Mouse (Mus musculus) kidney, adult 2 months (tissue): ENCODE measurements around the gene Palm. TPM values are rescaled to one million over a fixed set of nuclear protein-coding genes. Genes with fewer than 3 reads are reported as not detected.
"Not testable (repeated sequence)": the region's sequence is repeated elsewhere in the genome, so short reads cannot be mapped to it uniquely, and the experiment has no call there.

ENCODE experiments used
- DNase-seq: peaks from one replicate; pipeline ENCODE4 v3.0.0; 2021
- H3K27ac ChIP-seq: fragments of 200-500 bp; 2 replicates; pipeline ENCODE4 v1.5.1; 2012; ENCODE audit warnings: low read depth, low read length, control low read depth, inconsistent platforms; ENCODE audit not compliant: insufficient read depth
- H3K27me3 ChIP-seq: fragments of 200-500 bp; replicated peaks from 2 replicates; pipeline ENCODE4 v1.6.1; 2012; ENCODE audit warnings: mild to moderate bottlenecking, moderate library complexity, low read length, inconsistent platforms; ENCODE audit not compliant: control insufficient read depth, insufficient read depth
- H3K36me3 ChIP-seq: fragments of 200-500 bp; 2 replicates; pipeline ENCODE4 v1.6.1; 2012; ENCODE audit warnings: mild to moderate bottlenecking, moderate library complexity, low read length, inconsistent platforms; ENCODE audit not compliant: control insufficient read depth, insufficient read depth
- H3K4me1 ChIP-seq: fragments of 200-500 bp; 2 replicates; pipeline ENCODE4 v1.6.1; 2011; ENCODE audit warnings: low read length; ENCODE audit not compliant: control insufficient read depth, insufficient read depth
- H3K4me3 ChIP-seq: fragments of 200-500 bp; 2 replicates; pipeline ENCODE4 v1.5.1; 2011; ENCODE audit warnings: mild to moderate bottlenecking, low read depth, low read length, control low read depth; ENCODE audit not compliant: insufficient read depth
- CTCF ChIP-seq: fragments of 200-500 bp; conservative IDR thresholded peaks from 2 replicates; pipeline ENCODE4 v1.5.1; 2011; ENCODE audit warnings: low read depth, mild to moderate bottlenecking, control low read depth, low read length, moderate library complexity, mixed read lengths; ENCODE audit not compliant: insufficient read depth, insufficient read length
- POLR2A ChIP-seq: fragments of 200-500 bp; IDR thresholded peaks from one replicate; pipeline ENCODE4 v1.6.1; 2011; ENCODE audit warnings: low read depth, low read length, control low read depth
- WGBS: fragments of 180-500 bp; shearing (Covaris S2); methylation state at CpG from one replicate; pipeline ENCODE4 v1.1.7; 2018; 5-methylcytosine and 5-hydroxymethylcytosine counted together
- polyA plus RNA-seq: library from polyadenylated mRNA; depleted of rRNA; stranded (reverse); fragments of >200 nt; gene quantifications from 2 replicates; pipeline ENCODE4 v1.2.3, GENCODE M21; 2012

The Palm gene
- polyA plus RNA-seq, 1 experiment = 110 TPM

DNA sequence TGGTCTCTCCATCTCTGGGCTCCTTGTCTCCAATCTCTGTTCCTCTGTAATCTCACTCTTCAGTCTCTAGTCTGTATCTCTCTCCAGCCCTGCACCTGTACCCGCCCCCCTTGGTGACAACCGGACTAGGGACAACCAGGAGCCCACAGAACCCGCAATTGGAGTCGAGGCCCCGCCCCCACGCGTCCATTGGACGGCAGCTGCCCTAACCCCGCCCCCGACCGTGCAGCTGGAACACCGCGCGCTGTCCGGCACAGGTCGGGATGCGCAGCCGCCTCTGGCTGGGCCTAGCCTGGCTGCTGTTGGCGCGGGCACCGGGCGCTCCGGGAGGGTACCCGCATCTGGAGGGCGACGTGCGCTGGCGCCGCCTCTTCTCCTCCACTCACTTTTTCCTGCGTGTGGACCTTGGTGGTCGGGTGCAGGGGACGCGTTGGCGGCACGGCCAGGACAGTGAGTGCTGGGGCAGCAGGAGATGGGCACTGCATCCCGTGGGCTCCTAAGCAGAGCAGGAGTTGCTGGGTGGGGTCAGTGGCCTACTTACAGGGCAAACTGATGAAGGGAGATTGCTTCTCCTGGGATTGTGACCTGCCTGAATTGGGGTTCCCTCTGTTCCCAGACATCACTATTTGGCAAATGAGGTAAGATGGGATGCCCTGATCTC lies 38.4 kb upstream of the Palm start, which contains the start of gene Fgf22:
TSS of gene Fgf22 (plus strand) at position 221 of the 661 bp plus-strand sequence.
- TF ChIP-seq POLR2A (no peak), CTCF (no peak)
- WGBS = 4% methylated on average over 36 of the region's 36 CpGs
- DNase-seq = peak; percentile 88
- Histone ChIP-seq H3K27ac (no peak within 1 kb of the TSS), H3K27me3 (no peaks in the 10 kb centered on the region), H3K4me3 (peak within 1 kb of the TSS; percentile 18; the same call in 1 of the 2 replicates), H3K4me1 (no peaks in the 10 kb centered on the region), H3K36me3 (no peaks in the 10 kb centered on the region)

DNA sequence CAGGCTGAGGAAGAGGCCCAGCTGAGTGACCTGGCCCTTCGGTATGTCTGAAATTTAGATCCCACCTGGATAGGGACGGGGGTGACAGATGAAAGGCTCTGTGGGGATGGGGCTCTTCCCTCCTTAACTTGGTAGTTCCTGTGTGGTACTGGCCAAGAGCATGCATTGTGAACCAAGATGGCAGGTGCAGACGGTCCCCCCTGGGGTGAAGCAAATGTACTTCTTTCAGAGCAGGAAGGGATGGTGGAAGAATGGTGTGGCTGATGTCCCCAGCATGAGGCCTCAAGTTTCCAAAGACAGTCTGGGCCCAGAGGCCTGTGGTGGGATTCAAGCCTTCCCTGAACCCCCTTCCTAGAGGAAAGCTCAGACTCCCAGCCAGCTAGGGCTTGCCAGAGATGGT lies 37.5 kb upstream of the Palm start:
- Histone ChIP-seq H3K27ac (no peak overlapping the region), H3K27me3 (no peaks in the 10 kb centered on the region), H3K4me1 (no peaks in the 10 kb centered on the region), H3K36me3 (peaks cover 2% of the 10 kb centered on the region), H3K4me3 (no peak overlapping the region)
- TF ChIP-seq POLR2A = no peak
- no peak for TF ChIP-seq CTCF
- 95% methylated on average over 3 of the region's 3 CpGs for WGBS
- no peak for DNase-seq

DNA sequence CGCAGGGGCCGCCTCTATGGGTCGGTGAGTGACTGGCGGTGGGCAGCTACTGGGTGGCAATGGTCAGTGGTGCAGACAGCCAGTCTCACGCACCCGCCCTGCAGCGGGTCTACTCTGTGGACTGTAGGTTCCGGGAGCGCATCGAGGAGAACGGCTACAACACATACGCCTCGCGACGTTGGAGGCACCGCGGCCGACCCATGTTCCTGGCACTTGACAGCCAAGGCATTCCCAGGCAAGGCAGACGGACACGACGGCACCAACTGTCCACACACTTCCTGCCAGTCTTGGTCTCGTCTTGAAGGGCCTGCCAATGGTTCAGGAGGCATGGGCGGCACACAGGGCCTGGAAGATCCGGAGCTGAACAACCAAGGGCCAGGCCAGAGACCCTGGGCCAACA lies 36.7 kb upstream of the Palm start:
- Histone ChIP-seq H3K4me1 (no peaks in the 10 kb centered on the region), H3K27me3 (no peaks in the 10 kb centered on the region), H3K36me3 (peaks cover 2% of the 10 kb centered on the region), H3K27ac (no peak overlapping the region), H3K4me3 (no peak overlapping the region)
- DNase-seq = no peak
- 88% methylated on average over 24 of the region's 24 CpGs for WGBS
- TF ChIP-seq POLR2A (no peak), CTCF (no peak)

DNA sequence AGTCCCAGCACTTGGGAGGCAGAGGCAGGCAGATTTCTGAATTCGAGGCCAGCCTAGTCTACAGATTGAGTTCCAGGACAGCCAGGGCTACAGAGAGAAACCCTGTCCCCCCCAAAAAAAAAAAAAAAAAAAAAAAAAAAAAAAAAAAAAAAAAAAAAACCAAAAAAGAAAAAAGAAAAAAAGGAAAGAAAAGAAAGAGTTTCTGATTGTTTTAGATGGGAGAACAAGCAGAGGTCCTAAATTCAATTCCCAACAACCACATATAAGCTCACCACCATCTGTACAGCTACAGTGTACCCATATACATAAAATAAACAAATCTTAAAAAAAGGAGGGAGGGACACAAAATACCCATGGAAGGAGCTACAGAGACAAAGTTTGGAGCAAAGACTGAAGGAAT lies 33.7 kb upstream of the Palm start:
- WGBS = 86% methylated on average over 1 of the region's 1 CpGs
- H3K4me3 ChIP-seq, H3K4me1 ChIP-seq, DNase-seq, H3K36me3 ChIP-seq, H3K27ac ChIP-seq, H3K27me3 ChIP-seq: not testable (repeated sequence)

DNA sequence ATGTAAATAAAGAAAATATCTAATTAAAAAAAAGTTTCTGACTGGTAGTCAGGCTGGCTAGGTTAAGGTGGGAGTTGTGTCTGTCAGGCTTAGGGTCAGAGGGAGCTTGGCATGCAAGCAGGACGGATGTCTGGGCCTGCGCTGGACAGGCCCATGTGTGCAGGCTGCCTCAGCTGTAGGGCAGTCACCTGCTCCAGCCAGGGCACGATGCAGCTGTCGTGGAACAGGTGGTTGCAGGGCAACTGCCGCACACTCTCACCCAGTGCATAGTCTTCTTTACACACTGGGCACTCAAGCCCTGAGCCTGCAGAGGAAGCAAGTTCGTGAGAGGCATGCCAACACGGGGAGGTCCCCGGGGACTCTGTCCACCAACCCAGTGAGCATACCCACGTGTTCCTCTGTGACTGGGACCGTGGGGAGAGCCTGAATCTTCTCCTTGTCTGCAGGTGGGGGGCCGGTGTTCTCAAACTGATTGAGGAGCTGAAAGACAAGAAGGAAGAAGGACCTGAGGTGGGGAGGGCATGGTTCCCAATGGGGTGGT lies 32.7 kb upstream of the Palm start:
- H3K27me3 ChIP-seq = no peaks in the 10 kb centered on the region
- H3K4me1 ChIP-seq = peaks cover 11% of the 10 kb centered on the region

DNA sequence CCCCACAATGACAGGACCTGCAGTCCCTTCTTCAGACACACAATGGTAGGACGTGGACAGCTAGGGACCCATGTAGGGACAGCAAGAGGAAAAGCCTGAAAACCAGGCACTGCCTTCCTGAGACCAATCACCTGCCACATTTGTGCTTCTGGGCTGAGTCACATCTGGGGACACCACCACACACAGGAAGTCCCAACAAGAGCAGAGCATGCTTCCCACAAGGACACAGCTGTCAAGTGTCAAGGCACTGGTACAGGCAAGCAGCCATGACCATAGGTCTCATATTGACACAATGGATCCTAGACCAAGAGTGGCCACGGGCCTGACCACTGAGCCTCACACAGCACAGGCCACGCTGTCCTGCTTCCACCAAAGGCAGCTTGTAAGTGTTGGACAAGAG lies 30.5 kb upstream of the Palm start:
- no peak for DNase-seq
- TF ChIP-seq POLR2A (no peak), CTCF (no peak)
- Histone ChIP-seq H3K27ac (no peak overlapping the region), H3K4me3 (no peak overlapping the region), H3K4me1 (peaks cover 16% of the 10 kb centered on the region), H3K36me3 (peaks cover 2% of the 10 kb centered on the region), H3K27me3 (no peaks in the 10 kb centered on the region)
- WGBS = 78% methylated on average over 3 of the region's 3 CpGs

More for the DNA sequence above, 32.7 kb upstream of the Palm start:
- peaks cover 2% of the 10 kb centered on the region for H3K36me3 ChIP-seq
- no peak for TF ChIP-seq CTCF
- TF ChIP-seq POLR2A = no peak
- no peak for DNase-seq
- no peak overlapping the region for H3K4me3 ChIP-seq
- no peak overlapping the region for H3K27ac ChIP-seq
- 90% methylated on average over 11 of the region's 11 CpGs for WGBS

DNA sequence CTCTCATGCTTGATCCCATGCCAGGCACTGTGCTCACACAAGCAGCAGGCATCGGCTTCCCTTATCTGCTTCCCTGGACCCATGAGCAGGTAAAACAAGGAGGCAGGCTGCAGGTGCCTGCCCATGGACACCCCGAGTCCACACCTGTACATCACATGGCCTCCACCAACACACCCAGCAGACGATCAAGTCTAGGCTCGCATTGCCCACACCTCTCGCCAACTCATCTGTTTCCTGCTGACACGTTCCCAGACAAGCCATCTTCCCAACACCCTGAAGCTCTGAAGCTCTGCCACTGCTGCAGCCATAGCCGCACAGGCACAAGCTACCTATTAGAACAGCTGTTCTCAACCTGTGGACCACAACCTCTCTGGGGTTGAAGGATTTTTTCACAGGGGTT lies 29.1 kb upstream of the Palm start:
- TF ChIP-seq CTCF = no peak
- DNase-seq = no peak

More for the DNA sequence above, 29.1 kb upstream of the Palm start:
- Histone ChIP-seq H3K36me3 (peaks cover 2% of the 10 kb centered on the region), H3K27me3 (no peaks in the 10 kb centered on the region), H3K4me1 (peaks cover 22% of the 10 kb centered on the region), H3K4me3 (no peak overlapping the region), H3K27ac (no peak overlapping the region)
- 64% methylated on average over 7 of the region's 7 CpGs for WGBS
